Mouse (Mus musculus) erythroblast, embryonic 14.5 days (primary cell): ENCODE results near the gene Slc6a11.

ENCODE experiments used
- GATA1 ChIP-seq: IDR thresholded peaks from 2 replicates; pipeline ENCODE4 v1.6.1; 2012; ENCODE audit warnings: low read length, inconsistent platforms, mixed read lengths
- TAL1 ChIP-seq: IDR thresholded peaks from 3 replicates; pipeline ENCODE4 v1.6.1; 2012; ENCODE audit warnings: low read length, inconsistent platforms, mixed read lengths

- TF ChIP-seq TAL1, result no peak
- TF ChIP-seq GATA1, result no peak
These were observed 135.2 kb downstream of the Slc6a11 start for GRCm38 (mm10) chr6:114266273-114266672.
